Mouse (Mus musculus): ENCODE measurements at regions not wholly inside any gene's neighbourhood (a gene's known extent, or its start where the extent isn't known, plus 50 kb on each side); places are given as distances from the start of the nearest gene placed in this dataset.

DNA sequence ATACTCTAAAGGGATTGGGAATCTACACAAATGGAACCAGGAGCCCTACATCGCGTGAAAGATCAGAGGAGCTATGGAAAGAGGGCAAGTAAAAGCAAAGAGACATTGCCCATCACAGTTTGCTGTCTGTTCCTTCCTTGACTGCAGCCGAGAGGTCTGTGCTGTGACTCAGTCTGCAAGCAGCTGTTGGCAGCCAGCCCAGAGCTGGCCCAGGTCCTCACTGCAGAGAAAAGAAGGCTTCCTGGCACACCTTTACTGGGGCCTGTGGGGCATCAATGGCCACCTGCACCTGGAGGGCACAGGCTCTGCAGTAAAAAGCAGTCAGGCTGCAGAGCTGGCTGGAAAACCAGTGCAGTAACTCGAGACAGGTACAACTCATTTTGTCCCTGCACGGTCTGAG lies 64.6 kb upstream of the Snap25 start:
- TF ChIP-seq CTCF (conservative IDR thresholded peaks at IDR 0.05; ENCODE audit: insufficient read depth, insufficient read length, low read depth, low read length) (no peak), POLR2A (IDR thresholded peaks at IDR 0.05; ENCODE audit: low read depth, low read length) (no peak)

Data from kidney, adult 2 months (tissue).